Mouse (Mus musculus): ENCODE measurements around the gene Gnb1l.

Gnb1l gene

GRCm38 (mm10) chr16:18586906-18587546, 88.5 kb downstream of the Gnb1l start:
- DNase-seq (ENCODE audit: low spot score in 2 of 2): no peak

DNA sequence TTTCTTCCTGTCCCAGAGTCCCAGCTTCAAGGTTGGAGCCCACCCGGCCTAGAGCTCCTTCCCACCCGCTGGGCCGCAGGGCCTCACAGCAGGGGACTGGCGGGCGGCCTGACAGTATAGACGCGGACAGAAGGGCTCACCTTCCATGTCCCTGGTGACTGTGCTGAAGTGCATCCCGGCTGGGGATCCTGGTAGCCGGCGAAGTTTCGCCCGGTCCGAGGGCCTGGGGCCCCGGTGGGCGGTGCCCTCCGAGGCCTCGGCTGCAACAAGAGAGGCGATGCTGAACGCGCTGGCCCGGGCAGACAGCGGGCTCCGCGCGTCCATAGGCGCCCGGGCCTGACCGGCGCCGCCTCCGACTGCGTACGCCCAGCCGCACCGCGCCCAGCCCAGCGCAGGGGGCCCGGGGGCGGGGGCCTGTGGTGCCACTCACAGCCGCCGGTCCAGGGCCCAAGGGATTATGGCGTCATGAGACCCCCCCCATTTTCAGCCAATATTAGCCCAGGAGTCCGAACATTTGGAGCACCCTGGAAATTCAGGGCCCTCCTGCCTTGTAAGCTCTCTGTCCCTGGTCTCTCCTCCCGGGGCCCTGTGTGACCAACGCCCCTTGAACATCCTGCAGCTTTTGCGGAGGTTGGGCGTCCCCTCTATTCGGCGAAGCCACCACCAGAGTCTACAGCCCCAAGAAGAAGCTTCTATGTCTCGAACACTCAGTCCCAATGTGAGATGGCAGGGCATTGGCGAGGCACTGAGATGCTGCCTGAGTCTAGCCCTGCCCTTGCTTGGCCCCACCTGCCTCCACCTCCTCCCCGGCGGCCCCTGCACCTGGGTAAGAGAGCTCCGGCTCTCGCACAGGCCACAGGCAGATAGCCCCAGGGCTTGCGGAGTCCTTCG, 89.6 kb downstream of the Gnb1l start:
- no peak for DNase-seq (ENCODE audit: low spot score in 2 of 2)

DNA sequence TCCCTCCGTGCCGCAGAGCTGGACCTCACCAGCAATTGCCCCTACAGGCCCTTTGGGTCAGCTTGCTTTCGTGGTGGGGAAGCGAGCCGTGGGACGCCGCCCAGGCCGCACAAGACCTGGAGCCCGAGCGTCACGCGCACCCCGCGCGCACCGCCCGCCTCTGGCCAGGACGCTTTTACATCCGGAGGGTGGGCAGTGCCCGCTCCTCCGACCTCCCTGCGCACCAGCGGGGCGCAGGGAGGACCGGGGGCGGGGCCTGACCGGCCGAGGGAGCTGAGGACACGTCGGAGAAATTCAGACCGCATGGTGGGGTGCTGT, 90.2 kb downstream of the Gnb1l start:
- DNase-seq (ENCODE audit: low spot score in 2 of 2): no peak

DNA sequence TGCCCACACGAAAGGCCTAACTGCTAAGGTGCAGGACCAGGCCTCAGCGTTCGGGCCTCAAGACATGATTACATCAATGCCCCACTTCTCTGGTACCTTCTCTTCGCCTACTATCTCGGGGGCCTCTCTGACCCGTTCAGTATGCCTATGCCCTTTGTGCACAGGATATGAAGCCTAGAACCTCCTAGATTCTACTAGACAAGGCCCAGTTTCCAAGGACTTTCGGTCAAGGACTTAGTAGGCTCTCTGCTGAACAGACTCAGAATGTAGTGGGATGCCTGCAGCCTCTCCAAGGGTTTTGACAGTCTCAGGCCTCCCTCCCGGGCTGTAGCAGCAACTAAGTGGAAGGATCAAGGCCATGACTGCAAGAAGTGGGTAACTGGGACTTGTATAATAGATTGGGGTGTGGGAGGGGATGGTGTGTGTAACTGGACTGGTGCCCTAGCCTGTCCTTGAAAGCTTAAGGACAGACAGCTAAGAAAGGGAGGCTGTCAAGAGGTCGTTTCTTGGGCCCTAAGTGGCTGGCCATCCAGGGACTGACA, 90.6 kb downstream of the Gnb1l start:
- DNase-seq (ENCODE audit: low spot score in 2 of 2): no peak

- DNase-seq (ENCODE audit: low spot score in 2 of 2): no peak
Measured at GRCm38 (mm10) chr16:18589804-18590790, 91.6 kb downstream of the Gnb1l start, which contains the start of gene Tbx1. TSS of gene Tbx1 (minus strand) at chr16:18590671.

- DNase-seq (ENCODE audit: low spot score in 2 of 2): no peak
Measured at GRCm38 (mm10) chr16:18591047-18592018, 92.8 kb downstream of the Gnb1l start.

DNA sequence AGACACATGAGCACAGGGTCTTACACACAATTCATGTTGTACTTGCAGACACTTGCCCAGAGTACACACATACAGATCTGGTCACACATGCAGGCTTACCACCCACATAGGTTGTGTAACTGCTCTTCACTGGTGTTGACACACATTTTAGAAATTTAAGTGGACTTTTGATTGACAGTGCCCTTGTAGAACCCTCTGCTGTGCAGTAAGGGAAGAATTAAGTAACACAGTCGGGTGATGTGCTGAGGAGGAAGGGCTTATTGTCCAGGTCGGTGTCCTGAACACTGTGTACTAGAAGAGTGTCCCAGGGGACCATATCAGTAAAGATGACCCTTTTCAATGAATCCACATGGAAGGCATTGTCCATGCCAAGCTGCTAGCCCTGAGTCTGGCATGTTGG, 95.4 kb downstream of the Gnb1l start:
- no peak for DNase-seq (ENCODE audit: low spot score in 2 of 2)

DNA sequence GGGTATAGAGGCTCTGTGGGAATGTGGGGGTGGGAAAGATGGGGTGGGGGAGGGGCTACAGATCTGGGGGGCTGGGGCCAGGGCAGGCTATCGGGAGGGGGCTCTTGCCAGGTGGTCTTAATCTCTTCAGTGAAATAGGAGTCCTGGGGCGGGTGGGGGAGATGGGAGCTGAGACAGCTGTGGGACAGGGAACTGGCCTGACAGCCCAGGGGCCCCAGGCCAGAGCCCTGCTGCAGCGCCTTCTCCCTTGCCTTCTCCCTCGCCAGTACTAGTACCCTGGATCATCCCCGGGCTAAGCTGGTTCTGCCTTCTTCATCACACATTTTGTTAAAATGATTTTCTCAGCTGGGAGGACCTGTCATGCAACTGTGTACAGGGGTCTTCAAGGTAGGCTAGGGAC, 97.7 kb downstream of the Gnb1l start:
- no peak for DNase-seq (ENCODE audit: low spot score in 2 of 2)

DNA sequence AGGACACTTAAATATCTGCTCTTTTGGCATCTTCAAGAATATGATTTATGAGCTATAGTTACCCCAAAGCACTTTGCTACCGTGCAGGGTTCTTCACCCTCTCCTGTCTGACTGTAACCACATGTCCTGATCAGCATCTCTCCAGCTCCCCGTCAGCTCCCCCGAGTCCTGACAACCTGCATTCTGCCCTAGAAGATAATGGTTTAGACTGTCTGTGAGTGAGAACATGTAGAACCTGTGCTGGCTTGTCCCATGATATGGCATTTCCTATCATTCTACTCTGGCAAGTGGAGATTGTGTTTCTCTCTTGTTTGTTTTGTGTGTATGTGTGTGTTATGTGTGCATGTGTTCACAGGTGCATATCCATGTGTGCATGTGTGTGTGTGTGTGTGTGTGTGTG, 99.5 kb downstream of the Gnb1l start:
- no peak for DNase-seq (ENCODE audit: low spot score in 2 of 2)

- DNase-seq (ENCODE audit: low spot score in 2 of 2): no peak
Measured at GRCm38 (mm10) chr16:18601447-18601846, 102.9 kb downstream of the Gnb1l start.

GRCm38 (mm10) chr16:18604267-18604701, 105.8 kb downstream of the Gnb1l start:
- DNase-seq (ENCODE audit: low spot score in 2 of 2): no peak

GRCm38 (mm10) chr16:18605705-18606104, 107.2 kb downstream of the Gnb1l start:
- no peak for DNase-seq (ENCODE audit: low spot score in 2 of 2)

DNA sequence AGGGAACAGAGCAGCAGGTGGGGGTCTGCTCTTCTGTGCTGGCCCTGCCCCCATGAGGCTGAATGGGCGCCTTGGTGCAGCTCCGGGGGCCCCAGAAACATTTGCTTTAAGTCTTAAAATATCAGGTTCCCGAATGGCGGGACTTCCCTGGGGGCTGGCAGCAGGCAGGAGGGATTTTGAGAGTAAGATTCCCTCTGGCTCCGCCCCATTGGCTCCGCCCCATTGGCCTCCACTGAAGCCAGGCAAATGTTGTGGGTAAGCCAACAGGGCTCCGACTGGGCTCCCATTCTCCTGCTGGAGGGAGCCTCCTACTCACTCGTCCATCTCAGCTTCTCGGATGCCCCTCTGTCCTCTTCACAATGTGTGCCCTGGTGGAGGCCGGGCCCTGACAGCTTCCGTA, 109.7 kb downstream of the Gnb1l start:
- no peak for DNase-seq (ENCODE audit: low spot score in 2 of 2)

DNA sequence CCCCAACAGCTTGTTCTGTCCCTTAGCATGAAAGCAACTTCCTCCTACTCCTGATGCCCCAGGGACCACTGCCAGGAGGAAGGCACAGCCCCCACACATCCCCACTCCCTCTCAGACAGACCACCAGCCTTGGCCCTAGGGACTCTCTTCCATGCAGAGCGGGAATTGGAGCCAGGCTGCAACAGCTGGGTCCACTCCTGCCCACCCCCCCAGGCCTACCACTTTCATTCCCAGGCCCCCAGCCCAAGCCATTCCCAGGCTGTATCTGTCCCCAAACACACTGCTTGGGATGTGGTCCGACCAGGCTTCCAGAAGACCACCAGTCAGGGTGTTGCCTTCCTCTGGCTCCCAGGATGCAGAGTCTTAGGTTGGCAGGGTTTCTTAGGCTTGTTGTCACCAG, 110.6 kb downstream of the Gnb1l start:
- DNase-seq (ENCODE audit: low spot score in 2 of 2): no peak

DNA sequence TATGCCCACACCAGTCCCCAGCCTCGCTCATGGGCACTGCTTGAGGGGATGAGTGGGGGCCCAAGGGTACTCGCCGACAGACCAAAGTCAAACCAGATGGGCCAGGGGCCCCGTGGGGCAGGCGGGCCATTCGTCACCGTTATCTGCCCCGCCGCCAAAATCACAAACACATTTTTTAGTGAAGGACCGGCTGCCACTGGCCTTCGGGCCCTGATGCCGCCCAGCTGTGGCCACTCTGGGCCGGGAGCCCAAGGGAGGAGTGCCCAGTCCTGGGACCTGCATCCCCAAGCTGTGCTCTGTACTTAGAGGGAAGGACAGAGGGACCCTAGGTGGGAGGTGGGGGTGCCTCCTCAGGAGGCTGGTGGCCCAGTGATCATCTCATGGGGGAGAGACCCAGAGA, 113.2 kb downstream of the Gnb1l start:
- no peak for DNase-seq (ENCODE audit: low spot score in 2 of 2)

GRCm38 (mm10) chr16:18613301-18613700, 114.8 kb downstream of the Gnb1l start:
- DNase-seq (ENCODE audit: low spot score in 2 of 2): no peak
